Mouse (Mus musculus) liver, adult 2 months (tissue): ENCODE data around the gene Atg16l2.

Experiments used
- CTCF ChIP-seq: fragments of 200-500 bp; IDR thresholded peaks from 2 replicates; pipeline ENCODE4 v1.5.1; 2011; ENCODE audit warnings: low read depth, low read length, control low read depth
- POLR2A ChIP-seq: fragments of 200-500 bp; IDR thresholded peaks from 2 replicates; pipeline ENCODE4 v1.6.1; 2011; ENCODE audit warnings: low read length, control low read depth; ENCODE audit not compliant: insufficient read depth; ENCODE audit errors: extremely low read depth

DNA sequence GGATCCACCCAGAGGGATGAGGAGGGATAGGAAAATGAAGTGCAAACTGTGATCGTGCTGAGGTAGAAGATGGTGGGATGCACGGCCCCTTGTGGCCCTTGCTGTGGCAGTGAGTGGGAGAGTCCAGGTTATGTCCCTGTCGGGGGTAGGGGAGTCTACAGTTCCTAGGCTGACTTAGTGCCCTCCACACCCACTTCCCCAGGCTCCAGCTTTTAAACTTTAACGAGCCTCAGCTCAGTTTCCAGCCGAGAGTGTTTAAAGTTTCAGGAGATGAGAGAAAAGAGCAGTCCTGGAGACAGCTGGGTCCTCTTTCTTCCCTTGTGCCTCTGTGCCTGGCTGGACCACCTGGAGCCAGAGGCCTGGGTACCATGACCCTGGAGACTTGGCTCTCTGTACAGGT lies 25.2 kb upstream of the Atg16l2 start:
- TF ChIP-seq POLR2A (no peak), CTCF (no peak)
